Mouse (Mus musculus): ENCODE measurements at regions not wholly inside any gene's neighbourhood (a gene's known extent, or its start where the extent isn't known, plus 50 kb on each side); places are given as distances from the start of the nearest gene placed in this dataset.
"Not testable (repeated sequence)": the region's sequence is repeated elsewhere in the genome, so short reads cannot be mapped to it uniquely, and the experiment has no call there.

DNA sequence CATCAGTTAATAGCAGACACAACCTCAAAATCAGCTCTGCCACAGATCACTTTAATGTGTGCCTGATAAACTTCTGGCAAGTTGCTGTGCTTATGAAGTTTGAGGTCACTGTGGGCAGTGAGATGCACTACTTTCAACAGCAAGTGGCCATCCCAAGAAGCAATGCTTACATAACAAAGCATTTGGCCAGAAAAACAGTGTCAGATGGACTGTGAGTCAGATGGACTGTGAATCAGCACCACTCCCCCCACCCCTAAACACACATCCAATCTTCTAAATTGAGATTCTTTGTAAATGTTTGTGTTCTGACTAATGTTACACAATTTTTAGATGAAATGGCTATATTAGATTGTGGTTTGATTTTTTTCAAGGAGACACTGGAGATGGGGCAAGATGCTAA, 550.7 kb downstream of the Nxph1 start:
- peak; percentile 4 for DNase-seq

- DNase-seq, result no peak
Observed at GRCm38 (mm10) chr6:9534395-9534794, 586.2 kb downstream of the Nxph1 start.

GRCm38 (mm10) chr6:9538737-9539136, 590.5 kb downstream of the Nxph1 start:
- no peak for DNase-seq

GRCm38 (mm10) chr6:9550096-9550939, 602.1 kb downstream of the Nxph1 start:
- no peak for DNase-seq

DNA sequence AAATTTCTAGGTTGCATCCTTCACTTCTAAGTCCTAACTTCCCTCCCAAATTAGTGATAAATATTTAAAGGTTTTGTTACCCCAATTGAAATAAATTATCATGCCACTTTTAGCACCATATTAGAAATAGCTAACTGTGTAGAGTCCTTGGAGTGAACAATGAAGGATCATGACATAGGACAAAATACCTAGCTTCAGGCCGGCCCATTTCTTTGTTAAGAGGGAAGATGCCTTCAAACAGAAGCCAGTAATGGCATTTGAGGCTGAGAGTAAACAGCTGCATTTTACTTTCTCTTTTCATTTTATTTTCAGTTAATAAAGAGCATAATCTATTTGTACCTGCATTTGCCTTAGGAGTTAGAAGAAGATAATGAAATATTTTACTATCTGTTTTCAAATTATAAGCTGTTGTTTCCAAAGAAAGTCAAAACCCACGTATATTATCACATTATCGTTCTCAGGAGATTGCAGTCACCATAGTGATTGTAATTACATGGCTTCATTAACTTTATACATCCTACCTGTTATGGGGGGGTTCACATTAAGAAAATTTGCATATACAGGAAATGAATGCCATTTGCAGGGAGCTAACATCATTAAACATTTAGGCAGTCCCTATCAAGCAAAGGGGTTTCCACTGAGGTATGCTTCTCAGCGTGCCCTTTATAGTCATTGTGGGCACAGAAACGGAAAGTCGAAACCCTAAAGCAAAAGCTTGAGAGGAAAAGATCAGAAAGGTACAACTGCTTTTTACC, 615.2 kb downstream of the Nxph1 start:
- no peak for DNase-seq

DNA sequence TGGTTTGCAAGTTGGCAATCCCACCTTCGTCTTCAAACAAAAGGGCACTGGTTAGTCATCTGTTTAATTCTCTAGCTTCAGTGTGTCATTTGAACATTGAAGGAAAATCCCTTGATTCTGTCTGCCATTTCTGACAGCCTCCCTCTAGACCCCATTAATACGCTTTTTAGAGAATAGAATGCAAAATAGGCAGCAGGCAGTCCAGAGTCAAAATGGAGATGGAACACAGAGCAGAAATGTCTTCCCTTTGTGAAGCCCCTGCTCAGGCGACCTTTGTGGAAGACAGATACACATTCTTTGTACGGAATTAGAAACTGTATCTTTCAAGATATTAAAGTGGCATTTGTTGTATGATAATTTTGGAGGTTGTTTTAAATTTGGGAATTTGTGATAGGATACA, 623.6 kb downstream of the Nxph1 start:
- no peak for DNase-seq

DNA sequence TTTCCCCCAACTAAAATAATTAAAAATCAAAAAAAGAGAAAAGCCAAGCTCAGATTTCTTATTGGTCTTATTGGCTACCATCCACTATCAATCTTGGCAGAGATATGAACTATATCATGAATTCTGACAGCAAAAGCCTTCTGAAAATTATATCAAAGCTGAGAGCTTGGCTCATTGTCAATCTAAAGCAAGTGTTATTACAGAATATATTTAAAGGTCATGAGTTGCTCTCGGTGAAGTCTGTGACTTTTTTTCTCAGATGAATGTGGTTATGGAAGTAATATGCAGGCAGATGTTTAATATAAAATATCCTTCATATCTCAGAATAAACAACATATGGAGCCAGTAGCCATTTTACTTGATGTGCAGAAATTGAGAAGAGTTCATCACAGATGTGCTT, 645.2 kb downstream of the Nxph1 start:
- DNase-seq, result no peak

GRCm38 (mm10) chr6:9599418-9599817, 651.2 kb downstream of the Nxph1 start:
- DNase-seq, result no peak

GRCm38 (mm10) chr6:9633931-9634330, 685.7 kb downstream of the Nxph1 start:
- DNase-seq, result no peak

DNA sequence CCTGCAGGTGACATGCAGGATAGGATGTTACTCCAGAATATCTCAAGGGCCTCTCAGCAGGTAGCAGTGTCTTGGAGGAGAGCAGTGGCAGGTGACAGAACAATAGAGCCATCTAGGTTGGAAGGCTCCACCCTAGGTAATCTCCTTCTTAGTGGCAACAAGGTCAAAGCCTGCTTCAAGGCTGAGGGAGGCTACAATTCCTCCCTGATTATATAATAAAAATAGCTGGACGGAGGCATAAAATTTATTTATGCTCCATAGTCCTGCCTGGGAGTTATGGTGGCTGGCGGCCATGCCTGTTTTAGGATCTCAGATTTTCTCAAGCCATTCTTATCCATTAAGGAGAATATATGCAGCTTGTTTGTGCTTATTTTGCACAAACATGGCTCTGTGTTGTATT, 695.2 kb downstream of the Nxph1 start:
- not testable (repeated sequence) for DNase-seq

DNA sequence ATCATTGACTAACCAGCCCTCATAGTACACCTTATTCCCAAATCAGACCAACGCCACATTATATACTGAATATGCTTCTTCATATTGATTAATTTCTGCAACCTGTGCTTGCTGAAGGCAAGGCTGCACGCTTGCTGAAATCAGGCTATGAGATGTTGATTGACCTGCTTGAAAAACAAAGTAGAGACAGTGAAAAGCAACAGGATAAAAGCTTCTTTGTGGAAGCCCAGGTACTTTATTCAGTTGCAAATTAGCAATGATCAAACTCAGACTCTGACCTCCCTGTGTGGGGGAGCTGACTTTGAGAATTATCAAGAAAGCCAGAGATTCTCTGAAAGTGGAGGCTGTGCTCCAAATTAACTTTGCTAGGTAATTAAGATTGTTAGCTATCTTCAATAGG, 695.7 kb downstream of the Nxph1 start:
- not testable (repeated sequence) for DNase-seq

DNA sequence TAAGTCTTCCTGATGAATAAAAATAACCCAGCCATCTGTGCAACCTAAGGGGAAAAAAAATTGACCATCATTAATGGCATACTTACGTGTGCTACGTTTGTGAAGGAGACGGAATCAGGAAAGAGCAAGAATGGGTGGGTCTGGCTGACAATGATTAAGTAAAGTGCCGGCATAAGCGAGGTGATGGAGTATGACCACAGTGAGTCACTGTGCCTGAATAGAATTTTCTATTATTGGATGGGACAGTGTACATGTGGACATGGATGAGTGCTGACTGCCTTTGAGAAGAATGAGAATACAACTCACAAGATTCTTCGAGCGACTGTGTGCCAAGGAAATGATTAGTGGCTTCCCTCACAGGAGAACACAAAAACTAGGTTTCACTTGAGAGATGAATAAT, 711.4 kb downstream of the Nxph1 start:
- no peak for DNase-seq

DNA sequence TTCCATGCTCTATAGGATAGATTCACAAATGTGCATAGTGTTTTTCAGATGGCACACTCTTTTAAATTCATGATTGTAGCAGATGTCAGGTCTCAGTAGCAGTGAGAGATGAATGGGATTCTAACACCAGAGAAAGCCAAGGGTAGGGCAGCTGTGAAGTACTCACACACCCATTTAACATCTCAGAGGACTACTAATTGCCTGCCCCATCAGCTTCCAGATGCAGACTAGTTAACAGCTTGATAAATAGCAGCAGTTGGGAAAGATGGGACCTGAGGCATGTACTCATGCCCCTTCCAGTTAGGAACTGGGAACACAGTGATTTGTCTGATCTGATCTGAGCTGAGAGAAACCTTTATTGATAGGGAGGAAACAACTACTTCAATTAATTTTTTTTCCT, 737.0 kb downstream of the Nxph1 start:
- no peak for DNase-seq

DNA sequence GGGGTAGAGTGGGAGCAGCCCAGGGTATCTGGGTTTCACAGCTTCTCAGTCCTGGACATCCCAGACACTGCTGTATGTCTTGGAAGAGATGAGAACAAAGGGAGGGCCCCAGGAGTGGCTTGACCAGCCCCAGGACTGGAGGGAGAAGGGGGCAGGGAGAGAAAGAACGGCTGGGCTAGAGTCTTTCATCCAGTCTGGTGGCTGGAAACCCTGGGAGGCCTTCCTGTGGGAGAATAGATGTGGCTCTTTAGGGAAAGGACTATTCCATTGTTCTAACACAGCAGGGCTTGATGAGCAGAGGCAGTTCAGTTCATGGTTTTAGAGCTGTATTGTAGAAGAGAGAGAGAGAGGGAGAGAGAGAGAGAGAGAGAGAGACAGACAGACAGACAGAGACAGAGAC, 745.5 kb downstream of the Nxph1 start:
- DNase-seq, result no peak

GRCm38 (mm10) chr6:9697698-9698097, 749.5 kb downstream of the Nxph1 start:
- DNase-seq, result no peak

DNA sequence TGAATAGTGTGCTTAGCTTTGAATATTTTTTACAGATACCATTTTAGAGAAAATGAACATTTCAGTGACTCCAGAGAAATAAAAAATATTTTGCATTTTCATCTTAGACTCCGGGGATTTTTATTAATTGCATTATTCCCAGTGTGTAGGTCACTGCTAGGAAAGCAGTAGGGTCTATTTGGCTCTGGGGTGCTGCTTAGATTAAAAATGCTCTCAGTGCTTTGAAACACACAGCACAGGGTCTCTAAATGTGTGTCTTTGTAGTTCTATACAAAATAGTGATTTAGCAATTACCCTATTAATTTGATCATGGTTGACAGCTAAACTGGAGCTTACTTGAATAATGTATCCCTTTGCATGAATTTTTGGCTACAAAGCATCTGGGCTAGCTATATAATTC, 750.0 kb downstream of the Nxph1 start:
- no peak for DNase-seq
